In the genomic region with DNA sequence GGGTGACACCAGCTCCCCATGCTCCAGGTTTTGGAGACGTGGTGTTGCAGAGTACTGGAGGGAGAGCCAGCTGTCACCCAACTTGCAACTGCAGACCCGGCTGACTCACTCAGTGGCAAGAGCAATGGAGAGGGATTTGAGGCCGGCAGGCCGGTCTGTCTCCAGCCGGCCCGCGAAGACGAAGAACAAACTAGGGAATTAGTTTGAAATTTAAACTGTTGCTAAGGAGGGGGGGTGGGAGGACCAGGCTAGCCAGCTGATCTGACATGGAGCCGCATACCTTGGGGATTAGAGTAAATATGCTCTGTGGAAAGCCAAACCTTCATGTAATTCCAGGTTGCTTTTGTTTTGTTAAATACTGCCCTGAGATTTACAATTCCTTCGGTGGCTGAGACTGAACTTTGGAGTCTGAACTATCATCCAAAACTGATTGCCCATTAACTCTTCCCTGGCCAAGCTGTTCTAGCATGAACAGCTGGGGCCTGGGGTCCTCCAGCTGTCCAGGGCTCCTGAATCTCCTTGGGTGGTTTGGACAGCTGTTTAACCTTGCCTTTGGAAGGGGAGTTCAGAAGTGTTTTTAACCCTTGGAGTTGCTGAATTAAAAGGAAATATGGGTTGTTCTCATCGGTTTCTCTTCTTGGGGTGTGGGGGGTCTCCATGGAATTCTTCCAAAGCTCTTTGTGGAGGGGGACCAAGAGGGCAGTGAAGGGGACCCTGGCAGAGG, we compare ENCODE assay signal across 8 mouse cellular contexts. TPM values are rescaled to one million over a fixed set of nuclear protein-coding genes. Genes with fewer than 3 reads are reported as not detected.
A peak's percentile ranks its signal among the peaks of the same experiment; 100 is the strongest.
DNase-seq lines count a peak whose midpoint lies in the region; ATAC-seq and TF ChIP-seq lines count a peak whose summit lies in the region.

No protein-coding gene starts in this region.

- peak overlapping the region; percentile 81 for H3K9ac ChIP-seq in intestine, postnatal 0 days (ENCODE audit: low read depth, low read length)

- H3K27me3 ChIP-seq in intestine, postnatal 0 days (replicated peaks; ENCODE audit: control insufficient read depth, insufficient read depth, low read length), result no peaks in the 10 kb centered on the region
- no peaks in the 10 kb centered on the region for H3K27me3 ChIP-seq in small intestine, adult 2 months (ENCODE audit: control insufficient read depth, insufficient read depth, low read length)

- H3K4me1 ChIP-seq in intestine, postnatal 0 days (replicated peaks; ENCODE audit: control insufficient read depth, insufficient read depth, low read length), result peaks cover 11% of the 10 kb centered on the region; the same call in 1 of the 2 replicates
- H3K4me1 ChIP-seq in lung, adult 2 months (ENCODE audit: control insufficient read depth, insufficient read depth, low read length), result peaks cover 36% of the 10 kb centered on the region
- peaks cover 54% of the 10 kb centered on the region for H3K4me1 ChIP-seq in small intestine, adult 2 months (ENCODE audit: control insufficient read depth, insufficient read depth, insufficient read length, low read length)

- DNase-seq in adrenal gland, adult (ENCODE audit: inconsistent age in 2 of 2, low spot score in 1 of 2), result peak; percentile 52 to 86
- DNase-seq in adrenal gland, postnatal 4 days (ENCODE audit: low spot score in 2 of 2), result no peak
- peak; percentile 67 for DNase-seq in adrenal gland, postnatal 14 days
- peak; percentile 46 for DNase-seq in gastrocnemius, postnatal 10 days
- peak; percentile 66 for DNase-seq in lung, adult 2 months
- no peak for DNase-seq in ovary, postnatal 14 days (ENCODE audit: low spot score)

- peak; percentile 29; the same call in 1 of the 2 replicates for TF ChIP-seq POLR2A in lung, adult 2 months (IDR thresholded peaks at IDR 0.05; ENCODE audit: borderline replicate concordance, extremely low read depth, low read depth, low read length)
- no peak for TF ChIP-seq POLR2A in small intestine, adult 2 months (IDR thresholded peaks at IDR 0.05; ENCODE audit: low read depth, low read length)

- under 1% methylated on average over 11 of the region's 11 CpGs for WGBS in intestine, postnatal 0 days
- 3% methylated on average over 11 of the region's 11 CpGs for WGBS in lung, adult 2 months
- 5% methylated on average over 11 of the region's 11 CpGs for WGBS in small intestine, adult 2 months

- H3K27ac ChIP-seq in intestine, postnatal 0 days (ENCODE audit: low read depth, low read length), result peak overlapping the region; percentile 92
- H3K27ac ChIP-seq in small intestine, adult 2 months (ENCODE audit: insufficient read depth, low read depth, low read length), result peak overlapping the region; percentile 97

- peaks cover 8% of the 10 kb centered on the region; the same call in 1 of the 2 replicates for H3K36me3 ChIP-seq in intestine, postnatal 0 days (ENCODE audit: control insufficient read depth, insufficient read depth)
- H3K36me3 ChIP-seq in small intestine, adult 2 months (ENCODE audit: control insufficient read depth, insufficient read depth, low read length), result peaks cover 1% of the 10 kb centered on the region; the same call in 1 of the 2 replicates

- ATAC-seq in intestine, postnatal 0 days, result no peak

- peak overlapping the region; percentile 79 for H3K4me3 ChIP-seq in intestine, postnatal 0 days (ENCODE audit: low read depth, low read length)
- H3K4me3 ChIP-seq in lung, adult 2 months (replicated peaks; ENCODE audit: extremely low read depth, low read depth, low read length), result peak overlapping the region; percentile 89
- peak overlapping the region; percentile 98 for H3K4me3 ChIP-seq in small intestine, adult 2 months (ENCODE audit: low read depth, low read length)

- no peak for TF ChIP-seq CTCF in intestine, postnatal 0 days (IDR thresholded peaks at IDR 0.05; ENCODE audit: low read depth)
- no peak for TF ChIP-seq CTCF in lung, adult 2 months (IDR thresholded peaks at IDR 0.05; ENCODE audit: insufficient read depth, low read length)
- no peak for TF ChIP-seq CTCF in small intestine, adult 2 months (IDR thresholded peaks at IDR 0.05; ENCODE audit: extremely low read depth, insufficient read length, insufficient replicate concordance, low read depth, low read length)

- no peaks in the 10 kb centered on the region for H3K9me3 ChIP-seq in intestine, postnatal 0 days (ENCODE audit: control insufficient read depth)

- H3K4me2 ChIP-seq in intestine, postnatal 0 days (replicated peaks; ENCODE audit: low read depth), result peak overlapping the region; percentile 84

RNA-seq across cellular contexts. Expression of a gene that starts 2.0 kb away (rescaled TPM):
- 10 to 100 TPM; 75.8 to 96.2 TPM for total RNA-seq in adrenal gland, postnatal 4 days (2021)
- 78.1 and 95.5 TPM in 2 replicates for total RNA-seq in adrenal gland, postnatal 14 days (2021)
- total RNA-seq in gastrocnemius, postnatal 10 days (2021), result 10 to 100 TPM; 39.3 to 39.8 TPM
- polyA plus RNA-seq in intestine, postnatal 0 days (2015; fragmentation: Nextera tagmentation; extraction: Ambion mirVana), result 93.0 and 100 TPM in 2 replicates
- 150 and 175 TPM in 2 replicates for polyA plus RNA-seq in lung, adult 2 months (2012; rRNA removed)
- polyA plus RNA-seq in small intestine, adult 2 months (2012; rRNA removed), result 30.7 and 71.2 TPM in 2 replicates

Comparison
In these comparisons a context has a peak if more than half of its experiments do, and no peak if none do; other contexts are left out.
1. DNase-seq: peak in adrenal gland, adult (2 of 2), adrenal gland, postnatal 14 days (single experiment), gastrocnemius, postnatal 10 days (single experiment) and lung, adult 2 months (single experiment); none in adrenal gland, postnatal 4 days (0 of 2) and ovary, postnatal 14 days (single experiment).
2. Peak in every context shown above with its lines, with median percentiles within 50 percentile points of each other: H3K4me3 ChIP-seq.